Mouse (Mus musculus): ENCODE results near the gene Ankrd17. TPM values are rescaled to one million over a fixed set of nuclear protein-coding genes. Genes with fewer than 3 reads are reported as not detected.

Ankrd17 gene
- total RNA-seq, 2 experiments from 2014 or later, result 110 to 117 TPM

DNA sequence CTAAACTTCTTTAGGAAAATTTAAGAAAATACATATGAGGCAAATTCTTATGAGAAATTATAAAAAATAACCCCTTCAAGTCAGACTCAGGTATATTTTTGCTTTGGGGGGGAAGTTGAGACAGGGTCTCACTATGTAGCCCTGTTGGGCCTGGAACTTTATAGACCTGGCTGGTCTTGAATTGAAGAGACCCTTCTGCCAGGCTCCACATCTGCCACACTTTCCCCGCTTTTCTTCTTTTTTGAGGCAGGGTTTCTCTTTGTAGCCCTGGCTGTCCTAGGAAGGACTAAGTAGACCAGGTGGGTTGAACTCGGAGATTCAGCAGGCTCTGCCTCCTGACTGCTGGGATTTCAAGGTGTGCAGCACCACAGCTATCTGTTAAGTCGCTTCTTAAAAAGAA, 139.7 kb downstream of the Ankrd17 start:
- intact Hi-C loops (cut with DNase I), result no loop called here
- no peak for DNase-seq (ENCODE audit: low spot score in 2 of 2)

- DNase-seq (ENCODE audit: low spot score in 2 of 2), result no peak
Measured at GRCm38 (mm10) chr5:90224730-90225129, 141.6 kb downstream of the Ankrd17 start.

GRCm38 (mm10) chr5:90223534-90224381, 142.6 kb downstream of the Ankrd17 start, which contains the start of gene Cox18:
Gene Cox18, minus strand, starts transcription at chr5:90224001.
- peak; percentile 98 to 99 for DNase-seq (ENCODE audit: low spot score in 2 of 2)
- intact Hi-C loops (cut with DNase I), result loop anchor here (1.0 to 5.0 kb wide), 2 partner anchors 143 to 359 kb away; partner anchors contain the start of gene Ankrd17

More at GRCm38 (mm10) chr5:90224730-90225129, 141.6 kb downstream of the Ankrd17 start:
- intact Hi-C loops (cut with DNase I), result loop anchor here (1.0 to 5.0 kb wide), 2 partner anchors 142 to 358 kb away; partner anchors contain the start of gene Ankrd17

- intact Hi-C loops (cut with DNase I), result loop anchor here (5.0 kb wide), 1 partner anchor 359 kb away; no protein-coding TSS in a partner anchor
- DNase-seq (ENCODE audit: low spot score in 2 of 2), result peak in 1 of 2 experiments; percentile 30
Measured at GRCm38 (mm10) chr5:90222937-90223336, 143.4 kb downstream of the Ankrd17 start.

DNA sequence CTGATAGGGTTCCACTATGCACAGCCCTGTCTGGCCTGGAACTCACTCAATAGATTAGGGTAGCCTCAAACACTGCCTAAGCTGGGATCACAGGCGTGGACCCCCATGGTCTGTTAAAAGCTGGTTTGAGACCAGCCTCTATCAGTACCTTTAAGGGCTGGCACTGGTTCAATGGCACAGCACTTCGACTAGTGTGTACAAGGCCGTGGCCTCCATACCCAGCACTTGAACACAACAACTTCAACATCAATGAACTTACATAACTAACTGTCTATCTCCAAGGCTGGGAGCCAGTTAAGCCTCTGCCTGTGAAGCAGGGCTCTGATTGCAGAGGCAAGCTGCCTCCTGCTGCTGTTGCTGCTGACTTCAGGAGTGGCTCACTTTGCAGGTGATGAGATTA, 148.6 kb downstream of the Ankrd17 start:
- no peak for DNase-seq (ENCODE audit: low spot score in 2 of 2)
- intact Hi-C loops (cut with DNase I), result loop anchor here (10.0 kb wide), 1 partner anchor 687 kb away; the partner anchor contains the start of gene Cxcl2

- intact Hi-C loops (cut with DNase I), result loop anchor here (10.0 kb wide), 1 partner anchor 688 kb away; the partner anchor contains the start of gene Cxcl2
- DNase-seq (ENCODE audit: low spot score in 2 of 2), result no peak
Measured at GRCm38 (mm10) chr5:90217226-90217625, 149.2 kb downstream of the Ankrd17 start.

GRCm38 (mm10) chr5:90213356-90213755, 153.0 kb downstream of the Ankrd17 start:
- DNase-seq (ENCODE audit: low spot score in 2 of 2), result no peak
- intact Hi-C loops (cut with DNase I), result loop anchor here (10.0 kb wide), 1 partner anchor 691 kb away; the partner anchor contains the start of gene Cxcl2

DNA sequence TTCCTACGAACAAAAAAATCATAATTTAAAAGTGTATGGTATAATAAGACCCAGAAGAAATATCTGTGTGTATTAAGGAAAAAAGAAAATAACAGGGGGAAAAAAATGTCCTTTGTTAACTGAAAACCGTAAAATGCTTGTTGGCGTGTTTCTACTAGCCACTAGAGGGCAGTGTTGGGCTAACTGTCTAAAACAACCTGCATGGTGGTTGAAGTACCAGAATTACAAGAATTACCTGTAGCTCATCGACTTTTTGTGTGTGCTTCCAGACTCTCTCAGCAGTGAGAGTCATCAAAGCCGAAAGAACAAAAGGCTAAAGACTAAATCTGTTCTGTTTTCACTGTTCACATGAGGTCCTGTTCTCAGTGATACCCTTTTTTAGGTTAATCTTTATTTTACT, 163.2 kb downstream of the Ankrd17 start:
- intact Hi-C loops (cut with DNase I), result loop anchor here (1.0 to 10.0 kb wide), 2 partner anchors 297 to 452 kb away; no protein-coding TSS in a partner anchor
- DNase-seq (ENCODE audit: low spot score in 2 of 2), result peak in 1 of 2 experiments; percentile 60

- DNase-seq (ENCODE audit: low spot score in 2 of 2), result no peak
- intact Hi-C loops (cut with DNase I), result loop anchor here (1.0 to 10.0 kb wide), 2 partner anchors 298 to 452 kb away; no protein-coding TSS in a partner anchor
Measured at GRCm38 (mm10) chr5:90202447-90203117, 163.8 kb downstream of the Ankrd17 start.

DNA sequence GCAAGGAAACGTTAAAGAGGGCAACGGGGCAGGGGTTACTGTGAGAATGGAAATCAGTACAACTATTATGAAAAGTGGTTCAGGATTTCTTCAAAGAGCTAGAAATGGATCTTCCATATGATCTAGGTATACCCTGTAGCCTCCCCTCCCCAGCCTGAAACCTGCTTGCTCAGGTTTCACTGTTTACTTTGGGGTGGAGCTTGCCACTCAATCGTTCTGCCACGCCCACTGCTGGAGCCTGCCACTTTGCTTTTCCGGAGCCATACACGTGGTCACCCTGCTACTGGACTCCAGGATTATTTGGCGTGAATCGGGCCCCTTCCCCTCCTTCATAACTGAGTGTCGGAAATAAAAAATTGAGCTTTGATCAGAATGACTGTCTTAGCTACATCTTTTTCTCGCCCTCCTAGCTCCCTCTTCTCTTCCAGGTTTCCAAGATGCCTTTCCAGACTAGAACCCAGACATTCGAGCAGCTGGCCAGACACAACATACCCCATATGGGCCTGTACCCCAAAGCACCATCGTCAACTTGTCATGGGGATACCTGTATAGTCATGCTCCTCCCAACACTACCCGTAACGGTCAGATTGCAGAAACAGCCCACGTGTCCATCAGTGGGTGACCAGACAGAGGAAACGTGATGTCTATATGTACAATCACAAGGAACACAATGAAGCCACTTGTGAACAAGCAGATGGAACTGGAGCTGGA, 166.3 kb downstream of the Ankrd17 start:
- DNase-seq (ENCODE audit: low spot score in 2 of 2), result no peak
- intact Hi-C loops (cut with DNase I), result loop anchor here (5.0 to 10.0 kb wide), 5 partner anchors 215 to 788 kb away; no protein-coding TSS in a partner anchor

- intact Hi-C loops (cut with DNase I), result loop anchor here (2.0 to 10.0 kb wide), 5 partner anchors 210 to 783 kb away; no protein-coding TSS in a partner anchor
- DNase-seq (ENCODE audit: low spot score in 2 of 2), result peak; percentile 77 to 83
Measured at GRCm38 (mm10) chr5:90194831-90195230, 171.5 kb downstream of the Ankrd17 start.

DNA sequence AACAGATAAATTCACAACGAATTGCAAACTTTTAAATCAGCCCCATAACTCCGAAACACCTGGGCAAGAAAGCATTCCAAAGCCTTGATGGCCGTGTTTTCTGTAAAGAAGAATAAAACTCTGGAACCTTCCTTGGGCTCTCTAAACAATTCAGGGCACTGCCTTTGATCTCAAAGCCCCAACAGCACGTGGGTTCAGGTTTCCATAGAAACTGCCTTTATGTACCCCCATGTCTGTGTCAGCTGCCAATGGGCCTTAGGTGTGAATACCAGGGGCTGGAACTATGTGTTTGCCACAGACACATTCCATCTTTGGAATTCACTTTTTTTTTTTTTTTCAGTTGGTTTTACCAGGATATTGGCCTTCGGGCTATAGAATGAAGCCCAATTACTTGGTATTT, 183.6 kb downstream of the Ankrd17 start:
- intact Hi-C loops (cut with DNase I), result no loop called here
- no peak for DNase-seq (ENCODE audit: low spot score in 2 of 2)

GRCm38 (mm10) chr5:90179094-90179493, 187.3 kb downstream of the Ankrd17 start:
- no peak for DNase-seq (ENCODE audit: low spot score in 2 of 2)
- intact Hi-C loops (cut with DNase I), result no loop called here

GRCm38 (mm10) chr5:90178116-90178515, 188.3 kb downstream of the Ankrd17 start:
- DNase-seq (ENCODE audit: low spot score in 2 of 2), result no peak
- intact Hi-C loops (cut with DNase I), result no loop called here

Other genes starting within 250 kb of the Ankrd17 start
- gene Cox18, start 142.6 kb downstream of the Ankrd17 start, total RNA-seq (2021), result 10 to 100 TPM; 22.9 to 24.6 TPM
- 1 to 10 TPM; 1.6 to 1.7 TPM for gene Gm9958, start 627 bp upstream of the Ankrd17 start, total RNA-seq (2021)
- gene Alb, start 94.3 kb upstream of the Ankrd17 start, total RNA-seq (2021), result not detected
- not detected for gene Afp, start 124.2 kb upstream of the Ankrd17 start, total RNA-seq (2021)
- not detected for gene Afm, start 152.4 kb upstream of the Ankrd17 start, total RNA-seq (2021)
- gene 5830473C10Rik, start 194.5 kb upstream of the Ankrd17 start, total RNA-seq (2021), result under 1 TPM in 1 of 2 experiments, not detected in 1; 0.37 TPM